Mouse (Mus musculus) ovary, adult 18-20 months (tissue): Measurements from ENCODE around the gene Gm10642.
A peak's percentile ranks its signal among the peaks of the same experiment; 100 is the strongest.

Experiments
- DNase-seq: peaks from one replicate; pipeline ENCODE4 v3.0.0; 2022; ENCODE audit warnings: low spot score, mixed read lengths

The Gm10642 gene

DNA sequence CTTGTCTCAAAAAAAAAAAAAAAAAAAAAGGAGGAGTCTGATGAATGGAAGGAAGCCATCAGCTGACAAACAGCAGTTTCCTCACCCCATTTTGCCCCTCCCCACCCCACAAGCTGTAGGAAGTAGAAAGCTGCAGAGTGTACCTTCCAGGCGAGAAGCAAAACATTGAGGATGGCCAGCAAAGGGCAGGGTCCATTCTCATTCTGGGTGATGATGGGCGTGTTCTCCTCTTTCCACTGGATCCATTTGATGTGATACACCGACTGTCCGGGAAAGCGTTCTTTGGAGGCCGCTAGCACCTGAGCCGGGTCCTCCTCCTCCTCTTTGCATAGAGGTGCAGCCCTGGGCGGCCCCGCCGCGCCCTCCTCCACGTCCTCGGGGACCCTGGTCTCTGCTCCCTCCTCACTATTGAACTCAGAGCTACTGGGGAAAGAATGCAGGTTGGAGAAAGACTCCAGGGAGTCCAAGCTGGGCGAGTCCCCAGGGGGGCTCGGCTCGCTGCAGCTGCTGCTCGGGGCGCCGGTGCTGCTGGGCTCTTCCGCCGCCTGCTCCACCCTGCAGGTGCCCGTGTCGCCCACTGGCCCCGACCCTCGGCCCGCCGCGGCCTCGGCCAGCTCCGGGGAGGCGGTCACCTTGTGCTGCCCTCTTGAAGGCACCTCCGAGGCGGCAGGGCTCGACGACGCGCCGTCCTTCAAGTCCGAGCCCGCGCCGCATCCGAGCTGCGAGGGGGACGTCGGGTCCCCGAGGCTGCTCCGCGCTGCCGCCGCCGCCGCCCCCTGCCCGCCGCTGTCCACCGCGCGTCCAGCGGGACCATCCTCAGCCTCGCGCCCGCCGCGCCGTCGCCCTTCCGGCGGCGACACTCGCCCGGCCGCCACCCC is at the start of gene Gm10642:
TSS of gene Gm10642 (plus strand) at position 122 of the 878 bp plus-strand sequence.
- DNase-seq, result peak; percentile 20

DNA sequence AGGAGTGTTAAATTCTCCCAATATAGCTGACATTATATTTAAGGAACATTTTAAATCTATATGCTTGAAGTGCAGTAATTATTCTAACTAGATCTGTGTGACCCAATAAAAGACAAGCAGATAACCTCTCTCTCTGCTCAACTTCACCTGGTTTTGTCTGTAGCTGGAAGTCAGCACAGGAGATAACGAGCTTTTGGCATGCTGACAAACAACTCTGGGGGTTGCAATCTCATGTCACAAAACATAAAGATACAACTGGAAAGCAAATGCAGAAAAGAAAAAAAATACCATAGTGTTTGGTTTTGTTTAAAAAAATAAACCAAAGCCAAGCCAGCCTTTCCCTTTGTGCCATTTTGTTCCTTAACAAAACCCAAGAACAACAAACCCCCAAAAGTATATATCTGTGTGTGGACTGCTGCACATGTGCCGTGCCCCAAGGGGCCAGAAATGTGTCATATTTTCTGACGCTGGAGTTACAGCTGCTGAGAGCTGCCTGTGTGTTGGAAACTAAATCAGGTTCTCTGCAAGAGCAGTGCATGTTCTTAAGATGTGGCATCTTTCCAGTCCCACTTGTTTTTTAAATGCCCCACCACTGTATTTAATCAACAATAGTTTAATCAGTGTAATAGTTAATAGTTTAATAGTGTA is 44.9 kb upstream of the Gm10642 start:
- no peak for DNase-seq

DNA sequence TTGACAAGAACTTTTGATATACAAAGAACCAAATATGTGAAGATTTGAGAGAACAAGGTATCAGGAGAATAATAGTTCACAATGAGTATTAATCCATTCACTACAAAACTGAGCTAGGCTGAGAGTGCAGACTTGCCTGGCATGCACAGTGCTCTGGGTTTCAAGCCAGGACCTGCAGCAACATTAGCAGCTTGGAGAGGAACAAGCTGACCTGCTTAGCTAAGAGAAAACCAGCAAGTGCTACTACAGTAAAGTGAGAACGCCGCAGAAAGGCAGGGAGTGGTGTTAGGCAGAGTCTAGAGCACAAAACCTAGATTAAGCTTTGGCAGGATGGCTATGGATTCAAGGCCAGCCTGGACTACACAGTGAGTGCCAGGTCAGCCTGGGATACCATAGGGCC is 26.3 kb upstream of the Gm10642 start:
- DNase-seq, result peak; percentile 2

DNA sequence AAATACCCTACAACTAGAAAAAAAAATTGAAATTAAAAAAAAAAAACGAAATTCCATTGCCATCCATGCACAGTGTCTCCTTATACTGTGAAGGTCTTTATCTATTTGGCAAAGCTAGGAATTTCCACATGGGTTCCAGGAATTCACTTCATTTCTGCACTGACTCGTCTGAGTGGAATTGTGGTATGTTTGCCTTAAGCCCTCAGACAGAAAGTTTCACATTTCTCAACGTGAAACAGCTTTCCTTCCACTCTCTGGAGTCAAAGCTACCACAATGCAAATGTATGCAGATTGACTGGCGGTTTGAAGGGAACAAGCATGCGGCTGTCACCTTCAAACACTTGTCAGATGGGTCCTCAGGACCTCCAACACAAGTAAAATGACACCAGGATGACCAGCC is 24.4 kb upstream of the Gm10642 start:
- no peak for DNase-seq

DNA sequence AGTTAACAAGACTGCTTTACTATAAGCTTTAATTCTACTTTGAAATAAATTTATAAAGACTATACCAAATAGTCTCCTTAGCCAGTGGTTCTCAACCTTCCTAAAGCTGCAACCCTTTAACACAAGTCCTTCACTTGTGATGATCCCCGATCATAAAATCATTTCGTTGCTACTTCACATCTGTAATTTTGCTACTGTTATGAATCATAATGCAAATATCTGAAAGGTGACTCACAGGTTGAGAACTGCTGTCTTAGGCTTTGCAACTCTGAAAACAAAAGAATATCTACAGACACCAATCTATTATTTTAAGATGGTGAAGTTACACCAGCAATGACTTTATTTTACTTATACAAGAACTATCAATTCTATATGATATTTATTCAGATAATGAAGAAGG is 19.3 kb upstream of the Gm10642 start:
- DNase-seq, result no peak

DNA sequence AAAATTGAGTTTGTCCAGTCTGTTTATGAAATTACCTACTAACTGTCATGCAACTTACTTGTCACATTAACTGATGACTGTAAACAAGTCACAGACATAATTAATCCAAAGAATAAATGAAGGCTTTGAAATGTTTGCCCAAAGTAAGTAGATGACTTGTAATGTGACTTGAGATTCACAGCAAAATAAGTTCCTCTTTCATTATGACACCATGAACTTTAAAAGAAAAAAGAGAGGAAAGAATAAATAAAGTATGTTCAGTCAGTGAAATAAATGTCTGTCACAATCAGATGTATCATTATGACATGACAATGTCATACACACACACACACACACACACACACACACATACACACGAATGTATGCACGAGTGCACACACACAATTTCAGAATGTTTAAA is 5.8 kb upstream of the Gm10642 start:
- DNase-seq, result no peak

DNA sequence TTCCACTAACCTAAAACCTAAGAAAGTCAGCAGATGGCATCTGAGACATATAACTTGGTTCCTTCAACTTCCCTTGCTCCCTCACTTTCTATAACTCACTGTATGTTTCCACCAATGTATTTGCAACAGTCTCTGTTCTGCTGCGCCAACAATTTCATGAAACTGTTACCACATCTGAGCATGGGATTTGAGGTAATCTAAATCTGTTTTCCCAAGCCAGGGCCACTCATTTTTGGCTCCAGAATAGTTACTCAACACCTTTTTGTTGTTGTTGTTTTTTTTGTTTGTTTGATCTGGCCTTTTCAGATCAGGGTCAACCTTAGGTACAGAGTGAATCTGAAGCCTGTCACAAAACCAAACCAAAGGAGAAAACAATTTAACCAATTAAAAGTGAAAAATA is 5.1 kb upstream of the Gm10642 start:
- DNase-seq, result no peak

DNA sequence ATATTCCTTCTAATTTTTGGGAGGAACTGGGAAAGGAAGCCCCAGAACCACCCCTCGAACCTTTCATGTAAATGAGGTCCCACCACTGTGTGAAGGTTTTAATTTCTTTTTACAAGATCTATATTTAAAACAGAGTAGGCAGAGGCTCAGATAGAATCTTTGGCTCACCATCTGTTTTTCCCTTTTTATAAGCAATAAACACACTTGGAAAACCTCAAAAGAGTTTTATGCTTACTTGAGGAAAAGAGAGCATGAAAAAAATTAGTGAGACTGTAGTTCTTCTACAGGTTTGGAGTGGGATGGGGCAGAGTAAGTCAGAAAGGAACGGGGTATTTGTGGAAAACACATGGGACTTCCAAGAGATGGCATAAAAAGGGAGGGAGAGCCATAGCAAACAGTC is 3.8 kb upstream of the Gm10642 start:
- DNase-seq, result no peak

DNA sequence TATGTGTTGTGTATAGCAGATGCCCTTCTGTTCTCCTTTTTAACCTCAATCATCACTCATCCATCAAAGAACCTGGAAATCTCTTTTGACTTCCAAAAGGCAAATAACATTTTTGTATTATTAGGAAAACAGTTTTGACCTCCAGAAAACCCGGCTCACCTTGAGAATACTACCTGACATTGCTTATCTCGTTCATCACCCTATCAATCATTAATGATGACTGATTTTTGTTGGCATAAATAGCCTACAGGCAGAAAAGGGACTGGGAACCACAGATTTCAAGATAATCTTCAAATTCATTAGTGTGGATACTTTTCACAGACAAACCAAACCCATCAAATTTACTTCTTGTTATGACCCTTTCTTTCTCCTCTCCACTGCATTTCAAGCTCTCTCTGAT is 2.2 kb upstream of the Gm10642 start:
- no peak for DNase-seq

DNA sequence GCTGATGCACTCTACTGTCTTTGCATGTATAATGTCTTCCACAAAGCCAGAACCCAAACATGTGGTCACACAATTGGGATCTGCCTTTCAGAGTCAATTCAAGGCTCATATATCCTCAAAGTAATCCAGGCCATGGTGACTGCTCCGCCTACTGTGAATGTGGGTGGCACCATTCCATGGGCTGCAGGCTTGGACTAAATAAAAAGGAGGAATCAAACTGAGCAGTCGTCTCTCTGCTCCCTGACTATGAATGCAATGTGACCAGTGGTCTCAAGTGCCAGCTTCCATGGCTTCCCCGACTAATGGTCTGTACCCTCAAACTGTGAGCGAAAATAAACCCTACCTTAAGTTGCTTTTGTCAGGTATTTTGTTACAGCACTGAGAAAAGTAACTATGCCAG is 1.6 kb upstream of the Gm10642 start:
- DNase-seq, result no peak

DNA sequence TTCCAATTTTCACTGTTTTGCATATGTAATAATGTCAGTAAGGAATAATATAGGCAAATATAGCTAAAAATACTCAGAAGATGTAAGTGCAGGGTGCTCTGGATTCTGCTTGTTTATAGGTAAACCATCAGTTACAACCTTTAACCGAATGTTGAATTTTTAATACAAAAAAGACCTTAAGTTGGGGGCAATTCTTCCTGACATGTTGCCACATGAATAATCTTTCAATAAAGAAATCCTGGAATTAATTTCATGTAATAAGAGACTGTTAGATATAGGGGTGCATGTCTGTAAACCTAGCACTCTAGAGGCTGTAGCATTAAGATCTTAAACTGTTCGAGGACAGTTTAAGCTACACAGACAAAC is 304 bp upstream of the Gm10642 start:
- no peak for DNase-seq

DNA sequence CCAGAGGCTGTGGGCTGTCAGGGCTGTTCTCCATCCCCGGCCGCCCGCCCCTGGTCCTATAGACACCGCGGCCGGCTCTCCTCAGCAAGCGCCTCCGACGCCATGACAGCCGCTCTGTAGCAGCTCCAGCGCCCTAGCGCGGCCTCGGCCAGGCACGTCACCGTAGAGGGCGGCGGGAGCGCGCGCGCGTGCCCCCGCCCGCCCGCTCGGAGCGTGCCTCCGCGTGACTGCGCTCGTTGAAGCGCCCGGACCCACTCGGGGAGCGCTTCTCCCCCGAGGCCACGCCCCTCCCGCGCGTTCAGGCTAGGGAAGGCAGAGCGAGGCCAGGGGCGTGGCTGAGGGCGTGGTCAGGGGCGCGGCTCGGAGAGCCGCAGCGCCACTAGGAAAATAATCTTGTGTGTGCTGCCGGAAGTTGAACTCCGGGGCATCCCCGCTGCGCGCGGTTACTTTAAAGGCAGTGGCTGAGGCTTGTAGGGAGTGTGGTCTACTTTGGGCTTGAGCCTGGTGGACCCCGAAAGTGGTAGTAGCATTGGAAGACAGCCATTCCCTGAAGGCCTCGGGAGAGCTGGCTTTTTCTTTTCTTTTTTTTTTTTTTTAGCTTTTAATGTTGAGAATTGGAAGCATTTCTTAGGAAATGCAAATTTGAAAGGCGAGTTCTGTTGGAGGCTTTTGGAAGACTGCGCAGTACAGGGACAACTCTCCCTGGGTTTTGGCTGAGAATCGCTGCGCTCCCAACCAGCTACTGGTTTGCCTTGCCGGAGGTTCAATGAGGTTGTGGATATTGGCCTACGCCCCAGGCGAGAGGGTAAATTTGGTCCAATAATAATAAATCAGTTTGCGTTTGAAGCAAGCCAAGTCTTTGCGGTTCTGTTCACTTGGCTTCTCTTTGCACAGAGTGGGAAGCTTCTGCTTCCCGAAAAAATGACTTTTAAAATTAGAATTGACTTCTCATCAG is 1.2 kb downstream of the Gm10642 start, which contains the start of gene Mindy2:
TSS of gene Mindy2 (minus strand) at position 162 of the 955 bp plus-strand sequence.
- DNase-seq, result peak; percentile 96

DNA sequence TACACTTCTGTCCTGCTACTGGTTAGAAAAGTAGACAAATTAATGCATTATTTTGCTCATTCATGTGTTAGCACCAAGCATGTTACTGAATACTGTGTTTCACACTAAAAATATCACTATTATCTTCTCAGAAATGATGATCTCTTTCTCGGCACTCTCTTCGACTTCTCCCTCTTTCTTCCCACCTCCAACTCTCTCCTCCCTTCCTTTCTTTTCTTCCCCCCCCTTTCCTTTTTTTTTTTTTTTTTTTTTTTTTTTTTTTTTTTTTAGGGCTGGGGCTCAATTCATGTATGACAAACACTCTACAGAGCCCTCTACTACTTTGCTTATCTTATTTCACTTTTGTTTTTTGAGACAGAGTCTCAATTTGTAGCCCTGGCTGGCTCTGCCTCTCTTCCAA is 2.2 kb downstream of the Gm10642 start:
- no peak for DNase-seq

DNA sequence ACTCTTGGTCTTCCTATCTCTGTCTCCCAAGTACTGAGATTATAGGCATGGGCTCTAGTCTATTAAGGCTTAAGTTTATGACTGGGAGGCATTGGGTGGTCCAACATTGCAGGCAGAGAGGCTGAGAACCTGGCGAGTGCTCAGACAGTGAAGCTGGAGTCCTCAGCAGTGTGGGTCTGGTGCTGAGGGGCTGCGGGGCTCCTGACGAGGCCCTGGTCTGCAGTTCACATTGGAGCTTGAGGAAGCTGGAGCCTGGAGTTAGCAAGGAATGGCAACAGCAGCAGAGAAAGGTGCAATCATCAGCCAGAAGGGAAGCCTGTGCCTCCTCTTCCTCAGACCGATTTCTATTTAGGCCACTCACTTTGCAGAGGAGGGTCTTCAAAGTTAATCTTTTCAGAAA is 8.8 kb downstream of the Gm10642 start:
- no peak for DNase-seq

DNA sequence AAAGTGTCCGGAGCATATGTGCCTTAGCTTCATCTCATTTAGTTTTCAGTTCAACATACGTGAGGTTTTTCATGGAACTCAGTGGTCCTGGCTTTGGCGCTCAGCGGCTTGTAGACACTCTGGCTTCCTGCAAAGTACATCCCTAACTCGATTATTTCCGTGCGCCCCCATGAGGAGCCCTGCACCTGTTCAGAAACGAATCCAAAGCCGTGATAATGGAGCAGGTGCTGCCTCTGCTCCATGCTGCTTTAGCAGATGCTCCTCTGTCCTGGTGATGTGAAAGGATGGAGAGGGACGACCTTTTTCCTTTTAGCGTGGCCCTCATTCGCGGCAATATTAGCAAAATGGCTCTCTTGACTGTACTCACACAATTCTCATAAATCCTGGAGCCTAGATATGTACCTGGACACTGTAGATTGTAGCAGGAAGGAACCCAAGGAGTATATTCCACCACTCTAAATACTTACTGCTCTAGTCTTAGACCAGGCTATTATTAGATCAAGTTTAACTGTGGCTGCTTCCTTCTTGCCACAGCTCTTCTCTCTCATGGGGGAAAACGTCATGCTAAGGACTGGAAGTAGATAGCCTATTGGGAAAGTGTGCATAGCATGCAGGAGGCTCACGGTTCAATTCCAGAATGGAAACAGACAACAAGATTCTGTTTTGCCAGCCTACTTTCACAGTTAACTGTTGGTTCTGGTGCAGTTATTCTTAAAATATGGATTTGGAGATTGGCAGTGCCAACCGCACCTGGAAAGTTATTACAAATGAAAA is 9.5 kb downstream of the Gm10642 start:
- DNase-seq, result no peak

DNA sequence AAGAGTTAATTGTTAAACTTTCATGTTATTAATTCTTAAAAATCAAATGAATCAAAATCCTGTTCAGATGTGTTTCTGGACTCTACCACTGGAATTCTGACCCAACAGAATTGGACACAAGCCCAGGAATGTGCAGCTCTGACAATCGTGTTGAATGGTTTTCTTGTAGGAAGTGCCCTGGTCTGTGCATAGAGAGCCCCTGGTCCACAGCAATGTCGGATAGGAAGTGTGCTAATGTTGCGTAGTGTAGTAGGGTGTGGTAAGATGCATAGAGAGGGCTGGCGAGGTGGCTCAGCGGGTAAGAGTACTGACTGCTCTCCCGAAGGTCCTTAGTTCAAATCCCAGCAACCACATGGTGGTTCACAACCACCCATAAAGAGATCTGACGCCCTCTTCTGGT is 10.8 kb downstream of the Gm10642 start:
- no peak for DNase-seq

DNA sequence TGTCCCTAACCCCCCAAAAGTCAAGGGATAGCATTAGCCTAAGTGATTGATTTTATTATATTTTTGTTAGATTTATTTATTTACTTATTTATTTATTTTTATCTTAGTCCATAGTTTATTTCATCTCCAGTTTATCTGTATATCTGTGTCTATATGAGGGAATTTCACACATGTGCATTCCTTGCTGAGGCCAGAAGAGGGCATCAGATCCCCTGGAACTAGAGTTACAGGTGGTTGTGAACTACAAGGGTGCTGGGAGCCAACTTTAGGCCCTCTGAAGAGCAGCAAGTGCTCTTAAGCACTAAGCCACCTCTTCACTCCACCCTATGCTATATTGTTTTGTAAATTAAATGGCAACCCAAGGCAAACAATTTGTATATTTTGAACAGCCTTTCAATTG is 12.0 kb downstream of the Gm10642 start:
- DNase-seq, result no peak

DNA sequence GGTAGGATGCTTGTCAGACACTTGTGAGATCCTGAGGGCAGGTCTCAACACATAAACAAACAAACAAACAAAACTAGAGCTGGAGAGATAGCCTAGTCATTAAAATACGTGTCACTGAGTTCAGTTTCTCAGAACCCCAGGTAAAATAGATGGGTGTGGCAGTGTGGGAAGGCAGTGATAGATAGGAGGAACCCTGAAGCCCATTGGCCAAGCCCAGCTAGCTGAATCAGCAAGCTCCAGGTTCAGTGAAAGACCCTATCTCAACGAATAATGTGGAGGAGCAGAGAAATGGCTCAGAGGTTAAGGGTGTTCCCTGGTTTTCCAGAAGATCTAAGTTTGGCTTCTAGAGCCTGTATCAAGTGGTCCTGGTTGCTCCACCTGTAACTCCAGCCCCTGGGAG is 13.1 kb downstream of the Gm10642 start:
- no peak for DNase-seq

DNA sequence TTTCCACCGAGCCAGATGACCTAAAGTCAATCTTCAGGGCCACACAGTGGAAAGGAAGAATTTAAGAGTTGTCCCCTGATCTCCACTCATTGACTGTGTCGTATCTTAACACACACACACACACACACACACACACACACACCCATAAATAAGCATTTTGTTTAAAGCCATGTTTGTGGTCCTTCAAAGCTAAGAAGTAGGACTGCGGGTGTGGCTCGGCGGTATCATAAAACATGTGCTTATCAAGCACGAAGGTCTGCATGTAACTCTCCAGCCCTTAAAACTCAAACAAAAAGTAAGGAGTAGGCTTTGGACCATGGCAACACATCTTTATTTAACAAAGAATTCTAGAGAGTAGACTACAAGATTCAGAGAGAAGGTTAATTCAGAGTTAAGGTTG is 14.3 kb downstream of the Gm10642 start:
- DNase-seq, result no peak

DNA sequence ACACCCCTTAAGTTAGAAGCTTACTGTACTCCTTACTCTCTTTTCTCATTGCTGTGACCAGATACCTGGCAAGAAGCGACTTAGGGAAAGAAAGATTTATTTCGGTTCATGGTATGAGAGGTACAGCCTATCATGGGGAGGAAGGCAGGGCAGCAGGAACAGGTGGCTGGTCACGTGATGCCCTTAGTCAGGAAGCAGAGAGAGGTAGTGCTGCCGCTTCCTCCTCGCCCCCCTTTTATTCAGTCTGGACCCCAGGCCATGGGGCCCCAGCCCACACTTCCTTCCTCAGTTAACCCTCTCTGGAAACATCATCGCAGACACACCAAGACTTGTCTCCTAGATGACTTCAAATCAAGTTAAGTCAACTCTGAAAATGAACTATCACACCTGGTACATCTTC is 15.2 kb downstream of the Gm10642 start:
- no peak for DNase-seq

DNA sequence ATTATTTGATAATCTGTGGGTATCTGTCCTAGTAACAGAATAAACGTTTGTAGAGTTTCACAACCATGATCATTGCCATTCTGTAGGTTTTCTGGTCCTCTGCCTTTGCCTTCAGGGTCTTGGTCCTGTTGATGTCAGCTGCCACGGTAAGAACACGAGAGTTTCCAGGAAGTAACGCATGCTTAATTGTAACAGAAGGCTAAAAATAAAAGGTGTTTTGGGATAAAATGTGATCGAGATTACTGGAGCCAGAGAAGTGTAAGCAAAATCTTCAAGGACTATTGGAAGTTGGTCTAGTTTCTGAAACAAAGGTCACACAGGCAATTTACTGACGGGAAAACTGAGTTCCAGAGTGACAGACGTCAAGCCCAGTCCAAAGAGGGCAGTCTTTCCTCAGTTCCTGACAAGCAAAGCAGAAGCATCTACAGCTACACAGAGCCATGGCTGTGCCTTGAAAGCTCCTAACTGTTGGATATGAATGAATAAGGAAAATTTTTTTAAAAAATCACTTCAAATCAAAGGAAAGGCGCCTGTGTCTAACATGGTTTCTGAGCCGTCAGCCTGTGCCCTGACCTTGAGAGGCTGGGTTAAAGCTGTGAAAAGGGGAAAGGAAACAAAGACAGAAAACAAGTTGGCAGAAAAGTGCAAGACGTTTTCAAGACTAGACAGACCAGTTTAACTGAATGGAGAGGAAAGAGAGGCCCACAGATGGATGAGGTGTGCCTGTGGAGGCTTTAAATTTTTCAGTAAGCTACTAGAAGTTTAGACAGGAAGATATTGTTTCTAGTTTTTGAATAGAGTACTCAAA is 15.9 kb downstream of the Gm10642 start:
- DNase-seq, result no peak
